Mouse (Mus musculus): Measurements from ENCODE around the gene Arhgap33. TPM values are rescaled to one million over a fixed set of nuclear protein-coding genes. Genes with fewer than 3 reads are reported as not detected.

The Arhgap33 gene
- polyA plus RNA-seq (2012; rRNA removed) = 174 and 184 TPM in 2 replicates

GRCm38 (mm10) chr7:30534633-30535577, at the start of gene Arhgap33:
Gene Arhgap33, minus strand, starts transcription at chr7:30535060.
- Histone ChIP-seq H3K4me3 (ENCODE audit: insufficient read depth, low read length) (peak within 1 kb of the TSS; percentile 75), H3K27ac (ENCODE audit: insufficient read depth, low read length) (peak within 1 kb of the TSS; percentile 57), H3K4me1 (ENCODE audit: control insufficient read depth, insufficient read depth, low read length) (peaks cover 14% of the 10 kb centered on the region)
- peak; percentile 59; the same call in 1 of the 2 replicates for TF ChIP-seq POLR2A (IDR thresholded peaks at IDR 0.05; ENCODE audit: extremely low read depth, insufficient read depth, low read length)
- TF ChIP-seq CTCF (IDR thresholded peaks at IDR 0.05; ENCODE audit: extremely low read depth, insufficient read depth, low read length) = no peak

GRCm38 (mm10) chr7:30584339-30584738, 49.5 kb upstream of the Arhgap33 start:
- H3K27ac ChIP-seq (ENCODE audit: insufficient read depth, low read length) = no peak overlapping the region
- H3K4me1 ChIP-seq (ENCODE audit: control insufficient read depth, insufficient read depth, low read length) = peaks cover 1% of the 10 kb centered on the region; the same call in 1 of the 2 replicates
- no peak overlapping the region for H3K4me3 ChIP-seq (ENCODE audit: insufficient read depth, low read length)
- TF ChIP-seq POLR2A (IDR thresholded peaks at IDR 0.05; ENCODE audit: extremely low read depth, insufficient read depth, low read length) = no peak
- TF ChIP-seq CTCF (IDR thresholded peaks at IDR 0.05; ENCODE audit: extremely low read depth, insufficient read depth, low read length) = no peak

- Histone ChIP-seq H3K4me3 (ENCODE audit: insufficient read depth, low read length) (no peak overlapping the region), H3K27ac (ENCODE audit: insufficient read depth, low read length) (no peak overlapping the region), H3K4me1 (ENCODE audit: control insufficient read depth, insufficient read depth, low read length) (no peaks in the 10 kb centered on the region)
- TF ChIP-seq POLR2A (IDR thresholded peaks at IDR 0.05; ENCODE audit: extremely low read depth, insufficient read depth, low read length) (no peak), CTCF (IDR thresholded peaks at IDR 0.05; ENCODE audit: extremely low read depth, insufficient read depth, low read length) (no peak)
These were observed 46.7 kb upstream of the Arhgap33 start for GRCm38 (mm10) chr7:30581547-30581946.

GRCm38 (mm10) chr7:30579950-30580349, 45.1 kb upstream of the Arhgap33 start:
- H3K4me3 ChIP-seq (ENCODE audit: insufficient read depth, low read length) = no peak overlapping the region
- no peak overlapping the region for H3K27ac ChIP-seq (ENCODE audit: insufficient read depth, low read length)
- no peaks in the 10 kb centered on the region for H3K4me1 ChIP-seq (ENCODE audit: control insufficient read depth, insufficient read depth, low read length)
- TF ChIP-seq POLR2A (IDR thresholded peaks at IDR 0.05; ENCODE audit: extremely low read depth, insufficient read depth, low read length) = no peak
- TF ChIP-seq CTCF (IDR thresholded peaks at IDR 0.05; ENCODE audit: extremely low read depth, insufficient read depth, low read length) = no peak

GRCm38 (mm10) chr7:30572969-30573368, 38.1 kb upstream of the Arhgap33 start:
- TF ChIP-seq CTCF (IDR thresholded peaks at IDR 0.05; ENCODE audit: extremely low read depth, insufficient read depth, low read length) (no peak), POLR2A (IDR thresholded peaks at IDR 0.05; ENCODE audit: extremely low read depth, insufficient read depth, low read length) (no peak)
- no peak overlapping the region for H3K27ac ChIP-seq (ENCODE audit: insufficient read depth, low read length)
- no peak overlapping the region for H3K4me3 ChIP-seq (ENCODE audit: insufficient read depth, low read length)
- H3K4me1 ChIP-seq (ENCODE audit: control insufficient read depth, insufficient read depth, low read length) = no peaks in the 10 kb centered on the region

GRCm38 (mm10) chr7:30572389-30572788, 37.5 kb upstream of the Arhgap33 start:
- H3K4me3 ChIP-seq (ENCODE audit: insufficient read depth, low read length) = no peak overlapping the region
- no peak overlapping the region for H3K27ac ChIP-seq (ENCODE audit: insufficient read depth, low read length)
- no peaks in the 10 kb centered on the region for H3K4me1 ChIP-seq (ENCODE audit: control insufficient read depth, insufficient read depth, low read length)
- TF ChIP-seq POLR2A (IDR thresholded peaks at IDR 0.05; ENCODE audit: extremely low read depth, insufficient read depth, low read length) = no peak
- TF ChIP-seq CTCF (IDR thresholded peaks at IDR 0.05; ENCODE audit: extremely low read depth, insufficient read depth, low read length) = no peak

- TF ChIP-seq POLR2A (IDR thresholded peaks at IDR 0.05; ENCODE audit: extremely low read depth, insufficient read depth, low read length) (no peak), CTCF (IDR thresholded peaks at IDR 0.05; ENCODE audit: extremely low read depth, insufficient read depth, low read length) (no peak)
- Histone ChIP-seq H3K4me1 (ENCODE audit: control insufficient read depth, insufficient read depth, low read length) (peaks cover 3% of the 10 kb centered on the region; the same call in 1 of the 2 replicates), H3K4me3 (ENCODE audit: insufficient read depth, low read length) (no peak overlapping the region)
These were observed 32.7 kb upstream of the Arhgap33 start for GRCm38 (mm10) chr7:30567555-30567954.

GRCm38 (mm10) chr7:30566033-30566432, 31.2 kb upstream of the Arhgap33 start:
- Histone ChIP-seq H3K4me3 (ENCODE audit: insufficient read depth, low read length) (no peak overlapping the region), H3K27ac (ENCODE audit: insufficient read depth, low read length) (no peak overlapping the region), H3K4me1 (ENCODE audit: control insufficient read depth, insufficient read depth, low read length) (peaks cover 3% of the 10 kb centered on the region; the same call in 1 of the 2 replicates)
- TF ChIP-seq POLR2A (IDR thresholded peaks at IDR 0.05; ENCODE audit: extremely low read depth, insufficient read depth, low read length) (no peak), CTCF (IDR thresholded peaks at IDR 0.05; ENCODE audit: extremely low read depth, insufficient read depth, low read length) (no peak)

More at GRCm38 (mm10) chr7:30567555-30567954, 32.7 kb upstream of the Arhgap33 start:
- no peak overlapping the region for H3K27ac ChIP-seq (ENCODE audit: insufficient read depth, low read length)

GRCm38 (mm10) chr7:30564970-30565571, 30.2 kb upstream of the Arhgap33 start, which contains the start of gene Igflr1:
Gene Igflr1, plus strand, starts transcription at chr7:30565427.
- Histone ChIP-seq H3K4me1 (ENCODE audit: control insufficient read depth, insufficient read depth, low read length) (peaks cover 3% of the 10 kb centered on the region; the same call in 1 of the 2 replicates), H3K4me3 (ENCODE audit: insufficient read depth, low read length) (no peak within 1 kb of the TSS; the same call in 1 of the 2 replicates), H3K27ac (ENCODE audit: insufficient read depth, low read length) (no peak within 1 kb of the TSS)
- no peak for TF ChIP-seq CTCF (IDR thresholded peaks at IDR 0.05; ENCODE audit: extremely low read depth, insufficient read depth, low read length)
- TF ChIP-seq POLR2A (IDR thresholded peaks at IDR 0.05; ENCODE audit: extremely low read depth, insufficient read depth, low read length) = no peak
